Mouse (Mus musculus) right cerebral cortex, postnatal 4 days (tissue): Measurements from ENCODE around the gene Spag17.

Source experiments
- DNase-seq: peaks from one replicate; pipeline ENCODE4 v3.0.0-alpha.2; 2022

Gene Spag17

DNA sequence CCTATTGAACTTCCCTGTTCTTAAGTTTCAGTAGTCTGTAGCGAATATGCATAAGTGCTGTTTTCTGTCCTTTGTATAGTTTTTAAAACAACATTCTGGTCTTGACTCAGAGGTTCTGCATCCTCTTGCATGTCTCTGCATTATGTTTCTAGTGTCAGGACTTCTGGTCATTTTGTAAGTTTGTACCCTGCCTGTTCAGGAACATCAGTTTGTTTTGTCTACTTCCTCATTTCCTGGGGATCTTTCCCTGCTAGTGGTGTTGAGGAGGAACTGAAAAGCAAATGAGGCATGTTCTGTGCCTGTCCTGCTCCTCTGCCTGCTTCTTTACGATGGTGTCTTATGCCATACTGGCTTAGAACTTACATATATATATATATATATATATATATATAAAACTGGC, 290.8 kb downstream of the Spag17 start:
- no peak for DNase-seq

DNA sequence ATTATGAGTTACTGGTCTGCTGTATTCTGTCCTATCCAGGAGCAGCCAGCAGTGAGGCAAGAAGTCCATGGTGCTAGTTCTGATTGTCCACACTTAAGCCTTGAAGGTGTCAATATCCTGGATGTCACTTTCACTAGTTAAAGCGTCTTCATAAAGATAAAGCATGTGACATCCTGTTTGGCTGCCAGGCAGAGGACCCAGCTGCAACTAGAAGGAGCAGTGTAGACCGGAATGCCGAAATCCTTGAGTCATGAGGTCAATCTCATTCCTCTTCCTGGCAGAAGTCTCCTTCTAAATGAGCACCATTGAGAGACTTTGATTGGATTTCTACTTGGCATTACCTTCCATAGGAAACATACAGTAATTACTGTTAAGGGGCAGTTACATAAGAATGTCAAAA, 295.3 kb downstream of the Spag17 start:
- DNase-seq, result no peak

DNA sequence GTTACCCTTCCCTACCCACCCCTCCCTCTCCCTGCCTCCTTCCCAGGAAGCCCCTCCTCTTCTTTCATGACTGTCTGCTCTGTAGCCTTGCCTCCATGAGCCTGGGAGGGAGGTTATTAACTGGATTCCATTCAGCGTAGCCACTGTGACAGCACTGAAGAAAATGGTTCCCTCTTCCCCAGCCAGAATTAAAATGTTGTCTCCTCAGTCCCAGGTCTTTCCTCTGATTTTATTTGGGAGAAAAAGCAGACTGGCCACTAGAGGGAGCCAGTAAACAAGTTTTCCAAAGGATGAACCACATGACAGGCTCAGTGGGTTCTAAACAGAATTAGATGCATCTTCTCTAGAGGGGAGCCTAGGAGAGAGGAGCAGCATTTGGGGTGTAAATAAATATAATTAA, 304.2 kb downstream of the Spag17 start:
- DNase-seq, result peak; percentile 74

DNA sequence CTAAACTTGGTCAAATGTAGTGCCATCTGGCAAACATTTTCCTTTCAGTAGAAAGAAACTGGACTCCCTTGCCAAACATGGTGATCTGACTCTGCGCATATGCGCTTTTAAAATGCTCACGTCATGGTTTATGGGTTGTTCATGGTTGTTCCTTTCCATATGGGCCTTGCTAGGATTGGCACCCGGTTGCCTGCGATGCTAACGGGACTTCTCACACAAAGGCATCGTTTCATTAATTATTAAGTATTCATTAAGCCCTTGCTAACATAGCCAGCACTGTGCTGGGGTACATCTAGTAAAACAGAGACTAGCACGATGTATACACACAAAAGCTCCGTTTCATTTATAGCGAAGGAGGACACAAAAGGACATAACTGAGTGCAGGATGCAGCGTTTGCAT, 304.7 kb downstream of the Spag17 start:
- no peak for DNase-seq
